Mouse (Mus musculus): ENCODE data around the gene Qtrt1. TPM values are rescaled to one million over a fixed set of nuclear protein-coding genes. Genes with fewer than 3 reads are reported as not detected.

Gene Qtrt1
- total and polyA plus RNA-seq, 3 experiments = 8.3 to 20.8 (median 8.5) TPM

- peaks cover 12% of the 10 kb centered on the region for H3K79me2 ChIP-seq (replicated peaks; ENCODE audit: control insufficient read depth, insufficient read depth, low read length)
- intact Hi-C loops (cut with DNase I) = loop anchor here (2.0 kb wide), 1 partner anchor 16 kb away; no protein-coding TSS in a partner anchor
- H3K4me3 ChIP-seq = no peak overlapping the region
- H3K36me3 ChIP-seq (ENCODE audit: control insufficient read depth, insufficient read depth, low read length) = peaks cover 11% of the 10 kb centered on the region
- H3K9ac ChIP-seq (ENCODE audit: low read depth, low read length) = no peak overlapping the region
- no peak for DNase-seq
- H3K27ac ChIP-seq = no peak overlapping the region
- peaks cover 43% of the 10 kb centered on the region for H3K4me1 ChIP-seq (ENCODE audit: control insufficient read depth, insufficient read depth, low read length)
- WGBS = 71% methylated on average over 7 of the region's 7 CpGs
- no peak for TF ChIP-seq EP300 (IDR thresholded peaks at IDR 0.05; ENCODE audit: insufficient read depth, low read depth, low read length)
- no peak for TF ChIP-seq CTCF (IDR thresholded peaks at IDR 0.05)
- TF ChIP-seq POLR2A (IDR thresholded peaks at IDR 0.05; ENCODE audit: insufficient read depth, low read depth, low read length) = no peak
- no peaks in the 10 kb centered on the region for H3K27me3 ChIP-seq (ENCODE audit: control insufficient read depth, insufficient read depth, low read length)
Measured at GRCm38 (mm10) chr9:21430724-21431123, 19.1 kb downstream of the Qtrt1 start.

GRCm38 (mm10) chr9:21432066-21432465, 20.4 kb downstream of the Qtrt1 start:
- TF ChIP-seq CTCF (IDR thresholded peaks at IDR 0.05) = no peak
- no peak for TF ChIP-seq EP300 (IDR thresholded peaks at IDR 0.05; ENCODE audit: insufficient read depth, low read depth, low read length)
- no peak for TF ChIP-seq POLR2A (IDR thresholded peaks at IDR 0.05; ENCODE audit: insufficient read depth, low read depth, low read length)
- Histone ChIP-seq H3K4me1 (ENCODE audit: control insufficient read depth, insufficient read depth, low read length) (peaks cover 51% of the 10 kb centered on the region), H3K79me2 (replicated peaks; ENCODE audit: control insufficient read depth, insufficient read depth, low read length) (peaks cover 13% of the 10 kb centered on the region), H3K27me3 (ENCODE audit: control insufficient read depth, insufficient read depth, low read length) (no peaks in the 10 kb centered on the region), H3K4me3 (no peak overlapping the region), H3K27ac (no peak overlapping the region), H3K36me3 (ENCODE audit: control insufficient read depth, insufficient read depth, low read length) (peaks cover 16% of the 10 kb centered on the region), H3K9ac (ENCODE audit: low read depth, low read length) (no peak overlapping the region)
- DNase-seq = no peak
- WGBS = 68% methylated on average over 7 of the region's 7 CpGs
- intact Hi-C loops (cut with DNase I) = no loop called here

GRCm38 (mm10) chr9:21433766-21434165, 22.1 kb downstream of the Qtrt1 start:
- intact Hi-C loops (cut with DNase I) = no loop called here
- Histone ChIP-seq H3K4me3 (no peak overlapping the region), H3K4me1 (ENCODE audit: control insufficient read depth, insufficient read depth, low read length) (peaks cover 50% of the 10 kb centered on the region), H3K27ac (no peak overlapping the region), H3K36me3 (ENCODE audit: control insufficient read depth, insufficient read depth, low read length) (peaks cover 8% of the 10 kb centered on the region; the same call in 1 of the 2 replicates), H3K9ac (ENCODE audit: low read depth, low read length) (no peak overlapping the region), H3K27me3 (ENCODE audit: control insufficient read depth, insufficient read depth, low read length) (no peaks in the 10 kb centered on the region), H3K79me2 (replicated peaks; ENCODE audit: control insufficient read depth, insufficient read depth, low read length) (peaks cover 14% of the 10 kb centered on the region)
- TF ChIP-seq CTCF (IDR thresholded peaks at IDR 0.05) (peak; percentile 51), POLR2A (IDR thresholded peaks at IDR 0.05; ENCODE audit: insufficient read depth, low read depth, low read length) (no peak)
- DNase-seq = no peak
- WGBS = 54% methylated on average over 8 of the region's 8 CpGs

- no peak overlapping the region for H3K27ac ChIP-seq
- peaks cover 10% of the 10 kb centered on the region; the same call in 1 of the 2 replicates for H3K36me3 ChIP-seq (ENCODE audit: control insufficient read depth, insufficient read depth, low read length)
- no peak overlapping the region for H3K9ac ChIP-seq (ENCODE audit: low read depth, low read length)
- H3K27me3 ChIP-seq (ENCODE audit: control insufficient read depth, insufficient read depth, low read length) = no peaks in the 10 kb centered on the region
- H3K4me1 ChIP-seq (ENCODE audit: control insufficient read depth, insufficient read depth, low read length) = peaks cover 51% of the 10 kb centered on the region
- peaks cover 15% of the 10 kb centered on the region for H3K79me2 ChIP-seq (replicated peaks; ENCODE audit: control insufficient read depth, insufficient read depth, low read length)
- no peak for DNase-seq
- TF ChIP-seq EP300 (IDR thresholded peaks at IDR 0.05; ENCODE audit: insufficient read depth, low read depth, low read length) = no peak
- TF ChIP-seq POLR2A (IDR thresholded peaks at IDR 0.05; ENCODE audit: insufficient read depth, low read depth, low read length) = no peak
- no peak for TF ChIP-seq CTCF (IDR thresholded peaks at IDR 0.05)
- intact Hi-C loops (cut with DNase I) = no loop called here
- H3K4me3 ChIP-seq = no peak overlapping the region
- 37% methylated on average over 2 of the region's 2 CpGs for WGBS
Measured at GRCm38 (mm10) chr9:21434410-21434809, 22.8 kb downstream of the Qtrt1 start.

- peak in 1 of 2 experiments; percentile 61 for DNase-seq
- Histone ChIP-seq H3K27me3 (ENCODE audit: control insufficient read depth, insufficient read depth, low read length) (no peaks in the 10 kb centered on the region), H3K27ac (peak overlapping the region; percentile 54), H3K9ac (ENCODE audit: low read depth, low read length) (no peak overlapping the region), H3K4me3 (no peak overlapping the region), H3K36me3 (ENCODE audit: control insufficient read depth, insufficient read depth, low read length) (peaks cover 10% of the 10 kb centered on the region; the same call in 1 of the 2 replicates), H3K79me2 (replicated peaks; ENCODE audit: control insufficient read depth, insufficient read depth, low read length) (peaks cover 13% of the 10 kb centered on the region), H3K4me1 (ENCODE audit: control insufficient read depth, insufficient read depth, low read length) (peaks cover 45% of the 10 kb centered on the region)
- 51% methylated on average over 7 of the region's 7 CpGs for WGBS
- TF ChIP-seq POLR2A (IDR thresholded peaks at IDR 0.05; ENCODE audit: insufficient read depth, low read depth, low read length) (no peak), EP300 (IDR thresholded peaks at IDR 0.05; ENCODE audit: insufficient read depth, low read depth, low read length) (no peak), CTCF (IDR thresholded peaks at IDR 0.05) (no peak)
- intact Hi-C loops (cut with DNase I) = no loop called here
Measured at GRCm38 (mm10) chr9:21435777-21436635, 24.4 kb downstream of the Qtrt1 start.

- Histone ChIP-seq H3K79me2 (replicated peaks; ENCODE audit: control insufficient read depth, insufficient read depth, low read length) (peaks cover 14% of the 10 kb centered on the region), H3K36me3 (ENCODE audit: control insufficient read depth, insufficient read depth, low read length) (peaks cover 10% of the 10 kb centered on the region; the same call in 1 of the 2 replicates), H3K9ac (ENCODE audit: low read depth, low read length) (no peak overlapping the region), H3K27me3 (ENCODE audit: control insufficient read depth, insufficient read depth, low read length) (no peaks in the 10 kb centered on the region), H3K4me1 (ENCODE audit: control insufficient read depth, insufficient read depth, low read length) (peaks cover 41% of the 10 kb centered on the region), H3K27ac (peak overlapping the region; percentile 24; the same call in 1 of the 2 replicates), H3K4me3 (no peak overlapping the region)
- TF ChIP-seq POLR2A (IDR thresholded peaks at IDR 0.05; ENCODE audit: insufficient read depth, low read depth, low read length) = no peak
- intact Hi-C loops (cut with DNase I) = no loop called here
- 91% methylated on average over 6 of the region's 6 CpGs for WGBS
- no peak for DNase-seq
Measured at GRCm38 (mm10) chr9:21437577-21437976, 25.9 kb downstream of the Qtrt1 start.
